9 mouse cellular contexts compared by ENCODE assay signal in the genomic region with DNA sequence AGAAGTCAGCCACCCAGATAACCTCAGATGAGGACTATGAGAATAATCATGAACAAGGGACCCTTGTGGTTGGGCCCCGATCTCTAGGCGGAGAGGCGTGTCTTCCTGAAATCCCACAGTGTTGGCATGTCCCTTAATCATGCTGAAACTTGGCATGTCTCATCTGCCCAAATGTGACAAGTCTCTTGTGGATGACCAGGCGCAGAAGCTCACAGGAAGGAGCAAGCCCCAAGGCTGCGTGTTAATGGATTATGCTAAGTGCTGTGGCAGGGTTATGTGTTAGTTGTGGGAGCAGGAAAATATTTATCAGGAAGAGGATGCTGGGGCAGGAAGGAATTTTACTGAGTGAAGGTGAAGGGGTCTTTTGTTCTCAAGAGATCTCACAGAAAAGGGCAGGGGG.
DNase-seq lines count a peak whose midpoint lies in the region; ATAC-seq lines count a peak whose summit lies in the region.
"Had no signal": no experiment of that assay in that cellular context is flagged by ENCODE, and none has a peak within 500 bp of the region (broad histone marks: within the 10 kb centered on the region; RNA-seq: fewer than 3 reads in every experiment).

No protein-coding gene starts in this region.

- peak; percentile 38 for DNase-seq in left cerebral cortex, postnatal 4 days
- no peak for DNase-seq in left cerebral cortex, adult 9 months (ENCODE audit: low spot score in 2 of 2)
- DNase-seq in intestine, embryonic 14.5 days (ENCODE audit: low spot score) = no peak
- no peak for DNase-seq in ovary, postnatal 10 days (ENCODE audit: low spot score)
- no peak for DNase-seq in adrenal gland, postnatal 10 days
- DNase-seq: thymus, adult 2 months had no signal

- no peak overlapping the region for H3K9ac ChIP-seq in embryonic facial prominence, embryonic 15.5 days
- no peak overlapping the region for H3K9ac ChIP-seq in intestine, embryonic 14.5 days (ENCODE audit: low read length)
- H3K9ac ChIP-seq in limb, embryonic 15.5 days = no peak overlapping the region

- no peak overlapping the region for H3K4me2 ChIP-seq in embryonic facial prominence, embryonic 15.5 days (replicated peaks)
- no peak overlapping the region for H3K4me2 ChIP-seq in intestine, embryonic 14.5 days (ENCODE audit: low read length)
- no peak overlapping the region for H3K4me2 ChIP-seq in limb, embryonic 15.5 days

- peak overlapping the region; percentile 85 for H3K27ac ChIP-seq in embryonic facial prominence, embryonic 15.5 days (replicated peaks)
- H3K27ac ChIP-seq in intestine, embryonic 14.5 days (ENCODE audit: low read depth) = peak overlapping the region; percentile 89
- H3K27ac ChIP-seq in limb, embryonic 15.5 days = peak overlapping the region; percentile 70

- no peak overlapping the region for H3K4me3 ChIP-seq in embryonic facial prominence, embryonic 15.5 days (replicated peaks)
- no peak overlapping the region for H3K4me3 ChIP-seq in intestine, embryonic 14.5 days (ENCODE audit: low read depth, low read length)
- H3K4me3 ChIP-seq in limb, embryonic 15.5 days = no peak overlapping the region
- H3K4me3 ChIP-seq: erythroblast, embryonic 14.5 days had no signal

- peaks cover 26% of the 10 kb centered on the region for H3K4me1 ChIP-seq in embryonic facial prominence, embryonic 15.5 days
- peaks cover 37% of the 10 kb centered on the region for H3K4me1 ChIP-seq in intestine, embryonic 14.5 days (replicated peaks; ENCODE audit: control insufficient read depth, insufficient read depth, low read length)
- H3K4me1 ChIP-seq in limb, embryonic 15.5 days = peaks cover 23% of the 10 kb centered on the region

- WGBS in embryonic facial prominence, embryonic 15.5 days = 55% methylated on average over 5 of the region's 5 CpGs
- WGBS in intestine, embryonic 14.5 days = 54% methylated on average over 5 of the region's 5 CpGs
- WGBS in limb, embryonic 15.5 days = 65% methylated on average over 5 of the region's 5 CpGs

- no peaks in the 10 kb centered on the region for H3K27me3 ChIP-seq in embryonic facial prominence, embryonic 15.5 days
- H3K27me3 ChIP-seq in intestine, embryonic 14.5 days (replicated peaks; ENCODE audit: control insufficient read depth, insufficient read depth, low read length) = no peaks in the 10 kb centered on the region
- no peaks in the 10 kb centered on the region for H3K27me3 ChIP-seq in limb, embryonic 15.5 days

- intact Hi-C loops in left cerebral cortex, postnatal 4 days (cut with DNase I) = no loop called here

- H3K36me3 ChIP-seq in embryonic facial prominence, embryonic 15.5 days = no peaks in the 10 kb centered on the region
- no peaks in the 10 kb centered on the region for H3K36me3 ChIP-seq in intestine, embryonic 14.5 days (ENCODE audit: control insufficient read depth, insufficient read depth, low read length)
- H3K36me3 ChIP-seq in limb, embryonic 15.5 days = no peaks in the 10 kb centered on the region

- no peak for ATAC-seq in embryonic facial prominence, embryonic 15.5 days (ENCODE audit: insufficient number of reproducible peaks, low FRiP score, low TSS enrichment, low read depth)
- ATAC-seq in intestine, embryonic 14.5 days (replicated peaks; ENCODE audit: low FRiP score, low TSS enrichment, low read depth) = no peak
- no peak for ATAC-seq in limb, embryonic 15.5 days (ENCODE audit: insufficient number of reproducible peaks, low FRiP score, low TSS enrichment, low read depth)

- no peaks in the 10 kb centered on the region for H3K9me3 ChIP-seq in embryonic facial prominence, embryonic 15.5 days (replicated peaks)
- no peaks in the 10 kb centered on the region for H3K9me3 ChIP-seq in intestine, embryonic 14.5 days (ENCODE audit: control insufficient read depth, low read length)
- no peaks in the 10 kb centered on the region for H3K9me3 ChIP-seq in limb, embryonic 15.5 days
